Mouse (Mus musculus): ENCODE data around the gene Trappc3.

Trappc3 gene

DNA sequence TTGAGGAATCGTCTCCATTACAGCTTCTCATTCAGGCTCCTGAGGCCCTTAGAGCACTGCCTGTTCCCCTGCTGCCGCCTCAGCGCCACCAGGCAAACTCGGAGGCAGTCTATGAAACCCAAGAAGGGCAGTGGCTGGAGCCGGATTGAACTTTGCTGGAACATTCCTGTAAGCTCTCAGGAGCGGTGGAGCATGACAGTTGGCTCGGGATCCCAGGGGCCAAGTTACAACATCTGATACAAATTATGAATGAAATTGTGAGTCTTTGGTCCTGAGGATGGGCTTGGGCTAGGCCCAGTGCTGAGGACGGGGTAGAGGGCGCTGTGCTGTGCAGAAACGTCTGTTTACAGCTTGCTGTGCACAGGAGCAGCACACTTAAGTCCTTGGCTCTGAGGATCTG, 52.3 kb downstream of the Trappc3 start:
- DNase-seq, result no peak

DNA sequence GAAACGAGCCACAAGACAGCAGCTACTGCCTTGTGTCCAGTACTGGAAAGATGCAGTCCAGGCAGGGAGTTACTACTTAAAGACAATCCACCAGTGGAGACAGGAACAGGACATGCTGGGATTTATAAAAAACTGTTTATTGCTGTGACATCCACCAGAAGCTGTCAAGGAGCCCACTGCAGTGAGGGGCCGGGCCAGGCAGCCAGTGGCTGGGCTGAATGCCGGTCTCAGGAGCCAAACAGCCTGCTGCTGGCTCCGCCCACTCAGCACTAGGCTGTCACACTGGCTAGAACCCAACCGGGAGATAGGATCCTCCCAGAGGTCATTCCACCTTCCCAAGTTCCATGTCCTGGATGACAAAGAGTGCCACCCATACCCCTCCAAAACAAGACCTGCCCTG, 53.8 kb downstream of the Trappc3 start:
- DNase-seq, result peak in 1 of 2 experiments; percentile 39

DNA sequence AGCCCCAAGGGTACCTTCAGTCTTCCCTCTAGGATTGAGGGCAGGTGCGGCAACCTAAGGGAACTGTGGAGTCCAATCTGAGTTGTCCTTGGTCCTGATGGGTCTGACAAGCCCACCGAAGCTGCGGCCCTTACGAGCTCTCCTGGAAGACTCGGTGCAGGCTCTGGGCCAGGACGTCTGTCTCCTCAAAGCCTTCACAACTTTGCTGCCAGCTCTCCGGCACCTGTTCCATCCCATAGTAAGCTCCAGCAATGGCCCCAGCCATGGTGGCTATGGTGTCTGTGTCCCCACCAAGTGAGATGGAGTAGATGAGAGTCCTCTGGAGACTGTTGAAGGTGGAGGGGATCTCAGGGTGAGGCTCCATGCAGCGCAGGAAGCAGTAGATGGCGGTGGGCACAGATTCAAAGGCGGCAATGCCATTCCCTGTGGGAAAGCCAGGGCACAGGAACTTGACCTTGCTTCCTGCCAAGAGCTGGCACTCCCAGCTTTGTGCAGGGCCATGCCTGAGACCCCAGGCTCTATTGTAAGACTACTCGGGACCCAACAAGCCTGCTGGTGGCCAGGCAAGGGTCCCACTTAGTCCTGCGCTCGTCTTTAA, 54.4 kb downstream of the Trappc3 start:
- DNase-seq, result no peak

DNA sequence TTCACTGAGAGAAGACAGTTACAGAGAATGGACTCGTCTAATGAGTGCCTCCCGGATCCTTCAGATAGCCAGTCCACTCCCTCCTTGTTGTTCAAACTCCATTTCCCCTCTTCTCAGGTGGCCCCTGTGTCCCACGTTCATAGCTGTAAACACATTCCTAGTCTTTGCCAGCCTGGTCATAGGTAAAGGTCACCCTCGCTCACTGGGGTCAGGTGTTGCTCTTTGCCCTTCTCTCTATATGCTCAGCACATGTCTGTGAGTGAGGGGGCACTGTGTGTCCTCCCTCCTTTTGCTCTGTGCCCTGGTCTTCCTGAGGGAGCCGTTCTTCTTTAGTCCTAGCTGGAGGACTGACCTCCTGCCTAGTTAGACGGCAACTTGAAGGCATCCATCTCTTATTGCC, 57.7 kb downstream of the Trappc3 start:
- DNase-seq, result no peak

DNA sequence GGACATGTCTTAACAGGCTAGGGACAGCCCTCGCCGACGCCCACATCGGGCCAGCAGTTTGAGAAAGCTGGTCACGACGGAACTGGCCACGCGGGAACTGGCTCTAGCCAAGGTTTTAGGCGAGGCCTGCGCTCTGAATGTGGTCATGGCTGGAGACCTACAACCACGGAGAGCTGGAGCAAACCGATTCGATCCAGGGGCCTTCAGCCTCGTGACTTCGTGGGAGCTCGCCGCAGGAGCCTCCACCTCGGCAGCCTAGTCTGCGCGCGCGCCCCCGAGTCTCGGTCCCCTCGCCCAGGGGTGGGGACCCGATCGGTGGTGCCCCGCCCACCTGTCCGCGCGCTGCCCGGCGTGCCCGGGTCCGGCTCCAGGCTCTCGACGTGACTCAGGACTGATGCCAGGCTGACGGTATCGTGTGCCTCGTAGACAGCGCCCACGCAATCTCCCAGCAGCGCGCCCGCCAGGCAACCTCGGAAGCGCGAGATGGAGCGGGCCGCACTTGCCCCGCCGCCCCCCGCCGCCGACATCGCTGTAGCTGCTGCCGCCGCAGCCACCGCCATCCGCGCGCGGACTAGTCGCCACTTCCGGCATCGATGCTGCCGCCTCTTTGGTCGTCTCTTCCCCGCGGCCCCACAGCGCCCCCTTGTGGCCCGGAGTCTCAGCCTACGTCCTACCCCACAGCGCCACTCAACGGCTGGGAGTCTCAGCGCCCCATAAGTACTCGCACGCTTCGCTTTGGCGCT, 59.2 kb downstream of the Trappc3 start, which contains the start of gene Adprhl2:
Gene Adprhl2 (minus strand): TSS at position 593 of the 743 bp plus-strand sequence.
- DNase-seq, result peak; percentile 97 to 100

DNA sequence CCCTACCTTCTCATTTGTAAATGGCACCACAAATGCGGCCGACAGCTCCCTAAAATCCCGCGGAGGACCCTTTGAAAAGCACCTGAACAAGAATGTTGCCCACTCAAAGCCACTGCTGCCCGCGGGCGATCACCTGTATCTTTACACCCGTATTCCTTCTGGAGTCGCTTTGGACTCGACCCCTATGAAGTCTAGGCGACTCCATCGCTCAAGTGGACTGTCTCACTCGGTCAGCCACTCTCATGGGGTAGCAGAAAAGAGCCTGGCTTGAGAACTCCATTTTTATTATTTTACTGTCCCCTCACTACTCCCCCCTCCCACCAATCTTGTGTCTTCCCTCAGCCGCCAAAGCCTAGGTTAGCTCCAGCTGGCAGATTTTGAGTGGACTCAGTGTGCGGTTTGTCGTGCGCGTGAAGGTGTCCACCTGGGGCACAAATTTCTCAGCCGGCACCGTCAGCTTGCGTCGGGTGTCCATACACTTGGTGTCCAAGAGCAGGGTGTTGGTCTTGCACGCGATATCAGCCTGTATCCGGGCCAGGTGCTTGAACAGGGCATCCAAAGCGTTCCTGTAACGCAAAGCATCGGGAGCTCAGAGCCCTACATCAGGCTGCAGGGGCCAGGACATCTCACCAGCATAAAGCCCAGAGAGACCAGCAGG, 59.9 kb downstream of the Trappc3 start:
- peak in 1 of 2 experiments; percentile 45 for DNase-seq

DNA sequence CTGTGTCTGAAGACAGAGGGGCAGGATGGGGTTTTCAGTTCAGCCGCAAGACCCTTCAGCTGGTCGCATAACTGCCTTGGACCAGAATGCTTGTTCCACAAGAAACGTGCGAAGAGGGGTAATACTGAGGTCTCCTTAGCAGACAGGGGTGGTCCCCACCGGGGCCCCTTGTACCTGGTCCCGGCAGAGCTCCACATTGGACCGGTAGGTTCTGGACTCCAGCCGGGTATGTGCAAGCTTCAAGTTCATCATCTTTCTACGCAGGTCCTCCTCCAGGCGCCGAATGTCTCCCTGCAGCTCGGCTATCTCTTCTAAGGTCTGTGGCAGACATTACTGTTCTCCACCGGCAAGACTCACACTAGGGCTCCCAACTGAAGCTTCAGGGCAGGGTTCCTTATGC, 60.5 kb downstream of the Trappc3 start:
- DNase-seq, result no peak

DNA sequence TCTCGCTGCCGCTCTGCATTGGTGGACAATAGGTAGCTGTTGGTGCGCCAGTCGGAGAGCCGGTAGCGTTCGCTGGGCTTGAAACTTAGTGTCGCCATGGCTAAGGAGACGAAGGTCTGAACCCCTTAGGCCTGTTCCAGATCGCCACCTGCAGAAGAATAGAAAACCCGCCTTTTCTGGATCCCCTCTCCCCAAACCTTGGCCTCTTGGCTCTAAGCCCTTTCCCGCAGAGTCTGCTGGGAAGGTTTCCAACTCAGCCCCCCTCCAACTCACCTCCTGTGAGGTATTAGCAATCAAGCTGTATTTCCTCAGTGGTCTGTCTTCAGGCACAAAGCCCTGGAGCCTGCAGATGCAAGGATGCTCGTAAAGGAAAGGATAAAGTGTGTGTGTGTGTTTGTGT, 62.7 kb downstream of the Trappc3 start:
- no peak for DNase-seq

DNA sequence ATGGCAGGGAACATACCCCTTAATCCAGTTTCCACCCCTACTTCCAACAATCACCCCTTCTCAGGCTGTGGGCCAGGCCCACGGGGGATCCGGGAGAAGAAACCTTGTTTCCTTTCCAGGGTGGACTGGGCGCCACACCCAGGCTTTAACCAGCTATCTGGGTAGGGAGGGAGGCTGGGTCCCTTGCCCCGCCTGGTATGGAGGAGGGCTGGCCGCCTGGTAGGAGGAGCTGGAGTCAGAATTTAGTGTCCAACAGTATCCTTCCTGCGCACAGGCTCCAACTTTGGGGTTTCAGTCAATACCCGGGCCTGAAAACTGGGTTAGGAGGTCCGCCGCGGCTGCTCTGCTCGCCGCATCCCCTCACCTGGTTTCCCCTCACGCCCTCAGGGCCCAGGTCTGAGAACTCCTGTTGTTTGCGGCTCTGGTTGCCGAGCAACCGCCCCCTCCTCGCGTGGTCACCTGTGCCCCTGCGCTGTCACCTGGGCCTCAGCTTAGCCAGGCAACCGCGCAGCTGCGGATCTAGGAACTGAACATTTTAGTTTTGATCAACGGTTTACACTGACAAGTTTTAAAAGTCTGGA, 63.2 kb downstream of the Trappc3 start, which contains the start of gene Tekt2:
Gene Tekt2 (minus strand): TSS at position 408 of the 581 bp plus-strand sequence.
- no peak for DNase-seq

Data from cerebellum, adult 18-20 months (tissue).